Mouse (Mus musculus) liver, embryonic 16.5 days (tissue): ENCODE data around the gene Fmn2. TPM values are rescaled to one million over a fixed set of nuclear protein-coding genes. Genes with fewer than 3 reads are reported as not detected.

Experiments
- ATAC-seq: fragments of 200-750 bp; cut with Nextera tagmentation; 2 replicates; pipeline ENCODE4 v1.8.0; 2017; ENCODE audit warnings: low read depth, mild to moderate bottlenecking, moderate number of reproducible peaks, moderate library complexity
- H3K27ac ChIP-seq: fragments of 300-500 bp; sonication (generic); 2 replicates; pipeline ENCODE4 v1.5.1; 2014; ENCODE audit warnings: mild to moderate bottlenecking, low read length
- H3K27me3 ChIP-seq: fragments of 300-500 bp; sonication (generic); 2 replicates; pipeline ENCODE4 v1.6.1; 2014; ENCODE audit warnings: low read depth, low read length, mixed read lengths; ENCODE audit not compliant: control insufficient read depth, insufficient read depth
- H3K36me3 ChIP-seq: fragments of 300-500 bp; sonication (generic); 2 replicates; pipeline ENCODE4 v1.6.1; 2014; ENCODE audit warnings: mild to moderate bottlenecking; ENCODE audit not compliant: control insufficient read depth, insufficient read depth
- H3K4me1 ChIP-seq: fragments of 300-500 bp; sonication (generic); 2 replicates; pipeline ENCODE4 v1.6.1; 2014; ENCODE audit warnings: low read depth, low read length, mixed read lengths; ENCODE audit not compliant: control insufficient read depth
- H3K4me2 ChIP-seq: fragments of 300-500 bp; sonication (generic); 2 replicates; pipeline ENCODE4 v1.6.1; 2014; ENCODE audit warnings: low read depth, low read length, mixed read lengths
- H3K4me3 ChIP-seq: fragments of 300-500 bp; sonication (generic); 2 replicates; pipeline ENCODE4 v1.5.1; 2014; ENCODE audit warnings: low read depth, mild to moderate bottlenecking, low read length
- H3K9ac ChIP-seq: fragments of 300-500 bp; sonication (generic); 2 replicates; pipeline ENCODE4 v1.6.1; 2014; ENCODE audit warnings: low read depth, low read length
- H3K9me3 ChIP-seq: fragments of 300-500 bp; sonication (generic); replicated peaks from 2 replicates; pipeline ENCODE4 v1.6.1; 2016; ENCODE audit warnings: low read length; ENCODE audit not compliant: control insufficient read depth
- WGBS: fragments of 180-500 bp; shearing (Covaris S2); extraction: QIAGEN DNeasy Blood & Tissue Kit; methylation state at CpG from one replicate; pipeline ENCODE4 v1.1.7; 2014; ENCODE audit not compliant: insufficient replicate concordance; 5-methylcytosine and 5-hydroxymethylcytosine counted together
- polyA plus RNA-seq: library from polyadenylated mRNA; unstranded; fragments of >200 nt; fragmentation: Nextera tagmentation; extraction: Ambion mirVana; gene quantifications from 2 replicates; pipeline ENCODE4 v1.2.1, GENCODE M21; 2015

The Fmn2 gene
- 0.02 and 0.04 TPM in 2 replicates for polyA plus RNA-seq

- Histone ChIP-seq H3K9me3 (no peaks in the 10 kb centered on the region), H3K27me3 (peaks cover 30% of the 10 kb centered on the region), H3K4me1 (no peaks in the 10 kb centered on the region; the same call in 1 of the 2 replicates), H3K36me3 (no peaks in the 10 kb centered on the region), H3K4me2 (peak within 1 kb of the TSS; percentile 59), H3K4me3 (peak within 1 kb of the TSS; percentile 45), H3K9ac (no peak within 1 kb of the TSS), H3K27ac (no peak within 1 kb of the TSS)
- peak; percentile 58; the same call in 1 of the 2 replicates for ATAC-seq
- under 1% methylated on average over 29 of the region's 29 CpGs for WGBS
Measured at GRCm38 (mm10) chr1:174501661-174502030, at the start of gene Fmn2. TSS of gene Fmn2 (plus strand) at chr1:174501825.

- Histone ChIP-seq H3K36me3 (no peaks in the 10 kb centered on the region), H3K9ac (no peak overlapping the region), H3K4me3 (no peak overlapping the region), H3K4me1 (no peaks in the 10 kb centered on the region), H3K4me2 (no peak overlapping the region), H3K9me3 (no peaks in the 10 kb centered on the region), H3K27me3 (no peaks in the 10 kb centered on the region), H3K27ac (no peak overlapping the region)
- no peak for ATAC-seq
- 49% methylated on average over 2 of the region's 2 CpGs for WGBS
Measured at GRCm38 (mm10) chr1:174455100-174455499, 46.5 kb upstream of the Fmn2 start.

GRCm38 (mm10) chr1:174465385-174465784 lies 36.2 kb upstream of the Fmn2 start:
- ATAC-seq: no peak
- no peak overlapping the region for H3K4me2 ChIP-seq
- H3K27me3 ChIP-seq: no peaks in the 10 kb centered on the region
- 30% methylated on average over 3 of the region's 3 CpGs for WGBS
- no peaks in the 10 kb centered on the region for H3K36me3 ChIP-seq
- no peaks in the 10 kb centered on the region for H3K4me1 ChIP-seq
- H3K9me3 ChIP-seq: no peaks in the 10 kb centered on the region
- H3K9ac ChIP-seq: no peak overlapping the region
- H3K27ac ChIP-seq: no peak overlapping the region
- H3K4me3 ChIP-seq: no peak overlapping the region

- WGBS: 18% methylated on average over 2 of the region's 2 CpGs
- no peaks in the 10 kb centered on the region for H3K27me3 ChIP-seq
- no peak for ATAC-seq
- H3K4me1 ChIP-seq: no peaks in the 10 kb centered on the region
- no peak overlapping the region for H3K4me3 ChIP-seq
- H3K9ac ChIP-seq: no peak overlapping the region
- no peak overlapping the region for H3K4me2 ChIP-seq
- H3K27ac ChIP-seq: no peak overlapping the region
- no peaks in the 10 kb centered on the region for H3K9me3 ChIP-seq
- H3K36me3 ChIP-seq: no peaks in the 10 kb centered on the region
Measured at GRCm38 (mm10) chr1:174466240-174466639, 35.4 kb upstream of the Fmn2 start.

GRCm38 (mm10) chr1:174469736-174470135 lies 31.9 kb upstream of the Fmn2 start:
- Histone ChIP-seq H3K9me3 (no peaks in the 10 kb centered on the region), H3K9ac (no peak overlapping the region), H3K4me3 (no peak overlapping the region), H3K36me3 (no peaks in the 10 kb centered on the region), H3K27me3 (no peaks in the 10 kb centered on the region), H3K27ac (no peak overlapping the region), H3K4me2 (no peak overlapping the region), H3K4me1 (no peaks in the 10 kb centered on the region)
- ATAC-seq: no peak
- WGBS: 4% methylated on average over 6 of the region's 6 CpGs

- Histone ChIP-seq H3K27ac (no peak overlapping the region), H3K27me3 (no peaks in the 10 kb centered on the region), H3K9ac (no peak overlapping the region), H3K4me3 (no peak overlapping the region), H3K36me3 (no peaks in the 10 kb centered on the region), H3K4me1 (no peaks in the 10 kb centered on the region), H3K4me2 (no peak overlapping the region), H3K9me3 (no peaks in the 10 kb centered on the region)
- 74% methylated on average over 6 of the region's 6 CpGs for WGBS
- ATAC-seq: no peak
Measured at GRCm38 (mm10) chr1:174482567-174482966, 19.1 kb upstream of the Fmn2 start.

GRCm38 (mm10) chr1:174500064-174500463 lies 1.6 kb upstream of the Fmn2 start:
- Histone ChIP-seq H3K27ac (no peak overlapping the region), H3K4me2 (no peak overlapping the region), H3K4me3 (no peak overlapping the region), H3K36me3 (no peaks in the 10 kb centered on the region), H3K27me3 (peaks cover 30% of the 10 kb centered on the region), H3K9me3 (no peaks in the 10 kb centered on the region), H3K9ac (no peak overlapping the region), H3K4me1 (no peaks in the 10 kb centered on the region; the same call in 1 of the 2 replicates)
- ATAC-seq: no peak
- 48% methylated on average over 4 of the region's 4 CpGs for WGBS

GRCm38 (mm10) chr1:174501011-174501410 lies 614 bp upstream of the Fmn2 start:
- no peak overlapping the region for H3K9ac ChIP-seq
- no peak for ATAC-seq
- no peak overlapping the region for H3K4me2 ChIP-seq
- no peak overlapping the region for H3K27ac ChIP-seq
- no peaks in the 10 kb centered on the region for H3K9me3 ChIP-seq
- H3K4me1 ChIP-seq: no peaks in the 10 kb centered on the region; the same call in 1 of the 2 replicates
- peaks cover 30% of the 10 kb centered on the region for H3K27me3 ChIP-seq
- WGBS: 63% methylated on average over 1 of the region's 1 CpGs
- no peaks in the 10 kb centered on the region for H3K36me3 ChIP-seq
- H3K4me3 ChIP-seq: no peak overlapping the region

GRCm38 (mm10) chr1:174502031-174502845 lies 613 bp downstream of the Fmn2 start:
- Histone ChIP-seq H3K4me3 (peak overlapping the region; percentile 45), H3K9me3 (no peaks in the 10 kb centered on the region), H3K27me3 (peaks cover 30% of the 10 kb centered on the region), H3K4me1 (no peaks in the 10 kb centered on the region; the same call in 1 of the 2 replicates), H3K9ac (no peak overlapping the region), H3K36me3 (no peaks in the 10 kb centered on the region), H3K27ac (no peak overlapping the region), H3K4me2 (peak overlapping the region; percentile 59)
- peak; percentile 10; the same call in 1 of the 2 replicates for ATAC-seq
- WGBS: under 1% methylated on average over 40 of the region's 40 CpGs
